Mouse (Mus musculus): ENCODE data around the gene Klk9.

GRCm38 (mm10) chr7:43785286-43785685 is 6.4 kb upstream of the Klk9 start:
- no peak for TF ChIP-seq POLR2A (IDR thresholded peaks at IDR 0.05; ENCODE audit: borderline replicate concordance, insufficient read depth, low read length)
- no peak for TF ChIP-seq CTCF (IDR thresholded peaks at IDR 0.05; ENCODE audit: borderline replicate concordance, insufficient read depth, low read depth, low read length)

Data from cerebellum, adult 2 months (tissue).